Mouse (Mus musculus): ENCODE results near the gene Zswim7. TPM values are rescaled to one million over a fixed set of nuclear protein-coding genes. Genes with fewer than 3 reads are reported as not detected.

Gene Zswim7
- 32.5 and 35.8 TPM in 2 replicates for polyA plus RNA-seq (2015; fragmentation: Nextera tagmentation; extraction: Ambion mirVana)

GRCm38 (mm10) chr11:62280675-62281600, at the start of gene Zswim7, which contains the start of gene Ttc19:
TSS of gene Zswim7 (minus strand) at chr11:62281375.
TSS of gene Ttc19 (plus strand) at chr11:62281473.

GRCm38 (mm10) chr11:62248401-62249244, 32.6 kb downstream of the Zswim7 start, which contains the start of gene Adora2b:
TSS of gene Adora2b (plus strand) at chr11:62248984.

Other genes with a start within 250 kb of the Zswim7 start
- 19.2 and 32.9 TPM in 2 replicates for gene Adora2b, start 32.4 kb downstream of the Zswim7 start, polyA plus RNA-seq (2015; fragmentation: Nextera tagmentation; extraction: Ambion mirVana)
- 13.7 and 16.8 TPM in 2 replicates for gene Ttc19, start 98 bp upstream of the Zswim7 start, polyA plus RNA-seq (2015; fragmentation: Nextera tagmentation; extraction: Ambion mirVana)
- 4.2 and 5.0 TPM in 2 replicates for gene Pigl, start 177.1 kb upstream of the Zswim7 start, polyA plus RNA-seq (2015; fragmentation: Nextera tagmentation; extraction: Ambion mirVana)
- gene Ncor1, start 177.2 kb upstream of the Zswim7 start, polyA plus RNA-seq (2015; fragmentation: Nextera tagmentation; extraction: Ambion mirVana): 92.4 and 105 TPM in 2 replicates